Mouse (Mus musculus): Measurements from ENCODE around the gene Hlf.
A peak's percentile ranks its signal among the peaks of the same experiment; 100 is the strongest.

The Hlf gene

DNA sequence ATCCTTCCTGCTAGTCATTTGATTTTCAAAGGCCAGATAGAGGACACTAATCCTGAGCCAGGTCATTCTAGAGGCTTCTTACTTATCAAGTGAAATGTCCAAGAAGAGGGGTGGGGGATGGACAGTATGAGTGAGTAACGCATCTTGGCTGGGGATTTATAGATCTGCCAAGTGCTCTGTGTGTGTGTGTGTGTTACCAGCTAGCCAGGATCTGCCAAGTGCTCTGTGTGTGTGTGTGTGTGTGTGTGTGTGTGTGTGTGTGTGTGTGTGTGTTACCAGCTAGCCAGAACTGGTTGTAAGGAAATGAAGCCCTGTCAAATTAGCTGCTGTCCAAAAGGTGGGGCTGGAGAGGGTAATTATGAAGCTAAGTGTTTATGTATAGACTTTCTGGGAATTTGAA, 55.9 kb downstream of the Hlf start:
- DNase-seq = no peak

GRCm38 (mm10) chr11:90332737-90333136, 58.0 kb downstream of the Hlf start:
- no peak for DNase-seq

GRCm38 (mm10) chr11:90330202-90330694, 60.4 kb downstream of the Hlf start:
- DNase-seq = no peak

GRCm38 (mm10) chr11:90326836-90327235, 63.9 kb downstream of the Hlf start:
- no peak for DNase-seq

- DNase-seq = no peak
These were observed 64.5 kb downstream of the Hlf start for GRCm38 (mm10) chr11:90326146-90326545.

GRCm38 (mm10) chr11:90324597-90324996, 66.1 kb downstream of the Hlf start:
- DNase-seq = no peak

- DNase-seq = no peak
These were observed 69.8 kb downstream of the Hlf start for GRCm38 (mm10) chr11:90320922-90321321.

- peak; percentile 49 for DNase-seq
These were observed 73.2 kb downstream of the Hlf start for GRCm38 (mm10) chr11:90317482-90317881.

GRCm38 (mm10) chr11:90314606-90315005, 76.1 kb downstream of the Hlf start:
- no peak for DNase-seq

DNA sequence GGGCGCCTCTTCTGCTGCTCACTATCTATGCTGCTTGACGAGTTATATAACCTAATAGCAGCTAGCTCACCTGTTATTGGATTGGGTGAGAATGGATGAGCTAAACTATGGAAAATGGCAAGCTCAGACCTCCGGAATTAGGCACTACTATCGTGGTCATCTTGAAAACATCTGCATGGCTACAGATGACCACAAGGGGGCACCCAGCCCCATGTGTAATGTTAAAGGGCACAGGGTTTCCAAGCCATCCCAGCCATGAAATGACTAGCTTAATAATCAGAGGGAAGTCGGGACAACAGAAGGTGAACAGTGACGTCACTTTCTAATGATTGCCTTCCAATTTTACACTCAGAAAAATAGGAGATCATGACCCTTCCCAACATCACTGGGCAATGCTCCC, 83.7 kb downstream of the Hlf start:
- peak; percentile 73 for DNase-seq

- no peak for DNase-seq
These were observed 84.6 kb downstream of the Hlf start for GRCm38 (mm10) chr11:90306067-90306466.

GRCm38 (mm10) chr11:90294622-90295021, 96.1 kb downstream of the Hlf start:
- no peak for DNase-seq

DNA sequence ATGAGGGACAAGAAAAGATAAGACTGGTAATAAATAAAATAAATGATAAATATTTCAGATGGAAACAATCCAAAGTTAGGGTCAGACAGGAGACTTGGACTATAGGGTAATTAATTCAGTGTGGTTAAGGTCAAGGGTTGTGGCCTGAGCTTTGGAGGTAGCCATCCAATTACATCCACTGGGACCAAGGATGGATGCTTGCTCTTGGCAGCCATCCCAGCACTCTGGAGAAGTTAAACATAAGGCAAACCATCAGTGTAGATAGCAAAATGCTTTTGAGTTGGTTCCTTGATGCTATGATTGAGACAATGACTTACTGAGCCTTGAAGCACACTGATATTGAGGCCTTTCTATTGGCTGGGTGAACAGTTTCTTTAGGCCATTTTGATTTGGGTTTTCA, 97.9 kb downstream of the Hlf start:
- DNase-seq = no peak

DNA sequence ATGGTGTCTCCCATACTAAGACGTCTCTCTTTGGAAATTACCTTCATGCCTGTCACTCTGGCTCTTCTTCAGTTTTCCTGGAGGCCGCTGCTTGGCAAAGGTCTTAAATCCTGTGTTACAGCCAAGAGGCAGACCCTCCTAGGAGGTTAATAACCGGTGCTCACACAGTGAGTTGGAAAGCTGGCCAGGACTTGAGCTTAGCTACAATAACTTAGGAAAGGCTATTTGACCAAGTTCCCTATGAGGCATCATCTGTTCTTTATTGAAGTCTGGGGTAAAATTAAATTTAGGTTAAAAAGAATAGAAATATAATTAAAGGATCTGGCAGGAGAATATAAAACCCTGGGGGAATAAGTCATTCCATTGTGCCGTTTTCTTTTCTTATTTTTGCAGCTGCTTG, 99.5 kb downstream of the Hlf start:
- DNase-seq = no peak

DNA sequence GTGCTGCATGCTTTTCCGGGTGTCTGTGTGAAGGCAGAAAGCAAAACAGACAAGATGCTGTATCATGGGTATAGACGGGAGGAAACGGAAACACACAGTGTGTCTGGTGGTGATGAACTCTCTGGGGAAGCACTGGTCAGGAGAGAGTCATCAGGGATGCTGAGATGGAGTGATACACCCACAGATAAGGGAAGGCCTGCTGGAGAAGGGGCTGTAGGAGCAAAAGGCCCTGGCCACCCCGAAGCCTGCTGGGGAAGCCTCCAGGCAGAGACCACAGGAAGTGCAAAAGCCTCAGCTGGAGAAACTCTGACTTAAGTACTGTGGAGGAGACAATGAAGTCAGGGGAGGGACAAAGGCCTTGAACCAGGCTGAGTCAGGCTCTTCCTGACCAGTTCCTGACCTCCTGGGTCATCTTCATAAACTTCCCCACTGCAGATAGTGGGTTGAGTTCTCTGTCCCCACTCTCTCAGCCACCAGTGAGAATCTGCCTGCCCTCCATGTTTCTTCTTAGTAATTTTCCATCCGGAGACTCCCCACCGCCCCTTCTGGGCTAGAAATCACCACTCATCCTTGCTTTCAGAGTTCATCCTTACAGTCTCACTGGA, 104.0 kb downstream of the Hlf start:
- no peak for DNase-seq
